Mouse (Mus musculus): ENCODE measurements around the gene Btbd18.
A peak's percentile ranks its signal among the peaks of the same experiment; 100 is the strongest.

Gene Btbd18

GRCm38 (mm10) chr2:84658806-84659205 lies at the start of gene Btbd18:
Btbd18 (plus strand) TSS chr2:84659079.
- DNase-seq (ENCODE audit: low read depth): no peak

DNA sequence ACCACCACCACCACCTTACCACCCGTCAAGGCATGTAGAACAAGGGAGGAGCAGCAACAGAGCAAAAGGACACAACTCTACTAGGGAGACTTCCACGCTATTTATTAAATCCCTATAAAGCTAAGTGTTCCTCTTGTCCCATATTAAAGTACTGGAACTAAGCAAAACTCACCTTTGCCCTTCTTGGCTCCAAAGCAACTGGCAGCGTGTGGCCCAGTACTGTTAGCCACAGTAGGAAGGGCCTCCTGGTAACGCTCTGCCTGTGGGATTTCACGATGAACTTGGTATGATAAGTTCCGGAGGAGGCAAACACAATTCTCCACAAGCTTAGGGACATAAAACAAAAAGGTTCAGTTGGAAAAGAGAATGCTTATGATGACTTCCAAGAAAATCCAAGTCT lies 46.1 kb upstream of the Btbd18 start:
- no peak for DNase-seq (ENCODE audit: low read depth)

DNA sequence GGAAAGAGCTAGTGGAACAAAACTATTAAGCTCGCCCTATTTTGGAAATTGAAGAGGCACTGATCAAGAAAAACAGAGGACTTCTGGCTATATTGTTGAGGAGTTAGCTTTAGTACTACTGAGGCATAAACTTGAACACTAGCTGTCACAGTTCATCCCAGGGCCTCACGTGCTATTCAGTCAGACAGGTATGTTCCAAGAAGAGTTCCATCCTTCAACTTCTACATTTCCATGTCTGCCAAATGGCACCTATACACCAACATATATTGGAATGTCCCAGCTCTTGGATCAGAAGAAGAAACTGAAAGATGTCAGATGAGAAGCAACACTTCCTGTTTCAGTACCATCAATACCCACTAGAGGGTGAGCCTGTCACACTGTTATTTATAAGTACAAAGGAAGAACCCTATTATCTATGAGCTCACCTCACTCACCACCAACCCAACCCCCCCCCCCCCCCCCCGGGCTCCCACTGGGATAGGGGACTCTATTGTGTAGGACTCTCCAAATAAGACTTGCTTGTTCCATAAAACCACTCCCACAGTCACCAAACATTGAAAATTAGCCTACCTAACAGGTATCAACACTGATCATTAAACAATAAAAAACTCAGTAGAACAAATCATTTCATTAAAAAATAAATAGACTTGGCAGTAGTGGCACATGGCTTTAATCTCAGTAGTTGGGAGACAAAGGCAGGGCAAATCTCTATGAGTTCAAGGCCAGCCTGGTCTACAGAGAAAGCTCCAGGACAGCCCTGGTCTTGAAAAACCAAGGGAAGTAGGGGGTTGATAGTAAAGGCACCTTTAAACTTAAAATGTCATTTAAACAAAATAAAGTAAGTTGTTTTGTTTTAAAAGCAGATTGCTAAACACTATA lies 41.0 kb upstream of the Btbd18 start:
- DNase-seq (ENCODE audit: low read depth): peak; percentile 83

GRCm38 (mm10) chr2:84618914-84619313 lies 40.0 kb upstream of the Btbd18 start:
- DNase-seq (ENCODE audit: low read depth): peak; percentile 14

DNA sequence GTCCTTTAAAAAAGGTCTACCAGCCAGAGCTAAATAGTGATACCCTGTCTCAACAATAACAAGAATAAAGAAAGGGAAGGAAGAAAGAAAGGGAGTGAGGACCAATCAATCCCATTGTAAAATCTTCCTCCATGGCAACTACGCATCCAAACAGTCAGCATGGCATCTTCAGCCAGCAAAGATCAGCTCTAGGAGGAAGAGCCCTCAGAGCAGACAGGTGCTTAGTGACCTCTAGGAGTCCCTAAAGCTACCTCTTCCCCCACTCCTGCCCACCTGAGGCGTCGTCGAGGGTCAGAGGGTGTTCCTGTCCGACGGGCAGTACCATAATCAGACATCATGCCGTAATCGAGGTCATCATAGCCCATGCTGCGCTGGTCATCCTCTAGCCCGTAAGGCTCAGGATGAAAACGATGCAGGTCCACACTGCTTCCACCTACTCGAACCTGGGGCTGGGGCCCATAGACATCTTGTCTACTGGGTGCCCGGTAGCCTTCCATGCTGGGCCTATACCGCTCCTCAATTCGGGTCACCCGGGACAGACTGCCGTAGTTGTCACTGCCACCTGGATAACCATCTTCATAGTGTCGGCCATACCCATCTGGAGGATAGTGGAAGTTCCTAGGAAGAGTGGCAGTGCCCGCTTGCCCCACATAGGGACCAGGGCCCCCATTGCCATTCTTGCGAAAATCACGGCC lies 39.1 kb upstream of the Btbd18 start:
- no peak for DNase-seq (ENCODE audit: low read depth)

- DNase-seq (ENCODE audit: low read depth): no peak
Measured at GRCm38 (mm10) chr2:84622668-84623067, 36.2 kb upstream of the Btbd18 start.

- DNase-seq (ENCODE audit: low read depth): no peak
Measured at GRCm38 (mm10) chr2:84623428-84624119, 35.3 kb upstream of the Btbd18 start.

GRCm38 (mm10) chr2:84624201-84624600 lies 34.7 kb upstream of the Btbd18 start:
- no peak for DNase-seq (ENCODE audit: low read depth)

GRCm38 (mm10) chr2:84626366-84626975 lies 32.4 kb upstream of the Btbd18 start:
- no peak for DNase-seq (ENCODE audit: low read depth)

DNA sequence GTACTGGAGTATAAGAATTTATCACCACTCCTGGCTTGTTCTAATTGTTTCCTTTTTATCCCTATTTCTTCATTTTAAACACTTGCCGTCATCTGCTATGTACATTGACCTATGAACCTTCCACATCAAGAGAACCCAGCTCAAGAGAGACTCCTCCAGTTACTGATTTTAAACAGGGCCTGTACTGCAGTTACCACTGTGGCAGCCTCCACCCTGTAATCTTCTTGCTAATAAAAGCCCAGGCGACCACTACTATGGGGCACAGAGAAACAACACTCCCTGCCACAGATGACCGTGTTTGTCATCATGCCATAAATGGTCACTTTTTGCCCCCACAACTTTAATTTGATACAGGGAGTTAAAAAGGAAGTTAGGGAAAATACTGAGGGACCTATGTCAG lies 31.8 kb upstream of the Btbd18 start:
- no peak for DNase-seq (ENCODE audit: low read depth)

- DNase-seq (ENCODE audit: low read depth): no peak
Measured at GRCm38 (mm10) chr2:84632001-84632400, 26.9 kb upstream of the Btbd18 start.

GRCm38 (mm10) chr2:84632999-84633398 lies 25.9 kb upstream of the Btbd18 start:
- DNase-seq (ENCODE audit: low read depth): no peak

DNA sequence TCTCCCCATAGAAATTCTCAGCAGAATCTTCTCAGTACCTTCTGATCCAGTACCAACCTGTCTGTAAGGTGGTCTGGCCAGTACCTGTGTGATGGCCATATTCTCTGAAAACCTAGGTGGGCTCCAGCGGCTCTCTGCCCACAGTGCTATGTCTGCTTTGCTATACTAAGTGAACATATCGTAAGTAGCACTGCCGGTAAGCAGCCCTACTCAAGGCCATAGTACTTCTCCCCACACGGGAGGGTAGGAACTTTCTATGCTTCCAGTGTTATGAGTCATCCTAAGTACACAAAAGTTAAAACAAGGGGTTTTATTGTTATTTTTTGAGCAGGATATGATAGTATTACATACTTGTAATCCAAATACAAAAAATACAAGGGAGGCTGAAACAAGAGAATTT lies 24.9 kb upstream of the Btbd18 start:
- peak; percentile 58 for DNase-seq (ENCODE audit: low read depth)

DNA sequence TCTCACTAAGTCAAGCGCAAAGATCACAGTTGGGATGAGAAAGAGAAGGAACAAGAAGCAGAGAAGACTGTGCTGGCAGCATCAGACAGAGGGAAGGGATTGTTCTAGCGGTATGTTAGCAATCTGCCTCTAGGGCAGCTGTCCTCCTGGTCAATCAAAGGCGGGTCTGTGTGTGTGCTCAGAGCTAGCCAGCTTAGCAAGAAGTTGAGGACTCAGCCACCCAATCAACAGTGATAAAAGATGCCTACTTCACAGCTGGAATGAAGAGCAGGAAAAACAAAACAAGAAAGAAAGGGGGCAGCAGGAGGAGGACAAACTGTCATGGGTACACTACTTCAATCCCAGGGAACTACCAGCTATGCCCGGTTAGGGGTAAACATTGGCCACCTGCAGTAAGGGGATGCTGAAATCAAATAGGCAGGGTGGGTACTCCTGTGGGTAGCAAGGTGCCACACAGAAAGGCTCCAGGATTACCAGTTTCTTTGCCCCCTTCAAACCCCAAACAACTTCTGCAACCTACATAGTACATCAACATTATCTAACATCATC lies 23.9 kb upstream of the Btbd18 start:
- DNase-seq (ENCODE audit: low read depth): peak; percentile 46

- peak; percentile 95 for DNase-seq (ENCODE audit: low read depth)
Measured at GRCm38 (mm10) chr2:84635611-84636010, 23.3 kb upstream of the Btbd18 start.

GRCm38 (mm10) chr2:84636231-84636741 lies 22.6 kb upstream of the Btbd18 start:
- DNase-seq (ENCODE audit: low read depth): peak; percentile 54

GRCm38 (mm10) chr2:84637452-84638165 lies 21.3 kb upstream of the Btbd18 start:
- DNase-seq (ENCODE audit: low read depth): peak; percentile 61

DNA sequence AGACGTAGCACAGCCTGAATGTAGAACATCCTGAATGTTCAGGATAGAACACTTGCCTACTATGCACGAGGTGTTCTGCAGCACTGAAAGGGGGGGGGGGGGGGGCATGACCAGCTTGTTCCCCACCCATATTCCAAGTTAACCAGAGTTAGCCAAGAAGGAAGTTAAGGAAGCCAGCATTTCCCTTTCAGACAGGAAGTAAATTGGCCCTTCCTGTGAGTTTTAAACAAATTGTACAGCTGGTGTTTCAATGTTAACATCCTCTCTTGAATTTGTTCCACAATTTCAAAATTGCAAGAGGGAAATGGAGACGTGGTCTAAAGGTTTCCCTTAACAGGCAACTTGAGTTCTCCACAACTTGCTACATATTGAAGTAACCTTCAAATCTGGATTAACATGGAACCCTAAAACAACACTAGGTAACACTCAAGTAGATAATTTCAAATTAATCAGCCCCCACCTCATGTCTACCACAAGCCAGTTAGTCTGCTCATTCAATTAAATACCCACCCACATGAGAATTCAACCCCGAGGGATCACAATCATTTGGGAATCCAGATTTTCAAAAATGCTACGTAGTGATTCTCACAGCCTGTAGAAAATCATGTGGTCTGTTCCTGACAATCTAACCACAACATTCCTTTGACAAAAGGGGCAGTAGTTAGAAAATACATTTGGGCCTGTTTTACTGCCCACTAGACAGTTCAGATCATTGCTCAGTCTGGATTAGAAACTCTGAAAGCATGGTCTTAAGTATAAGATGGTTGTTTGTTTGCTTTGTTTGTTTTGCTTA lies 20.3 kb upstream of the Btbd18 start:
- peak; percentile 17 for DNase-seq (ENCODE audit: low read depth)

- DNase-seq (ENCODE audit: low read depth): no peak
Measured at GRCm38 (mm10) chr2:84640833-84641232, 18.0 kb upstream of the Btbd18 start.

GRCm38 (mm10) chr2:84646138-84646537 lies 12.7 kb upstream of the Btbd18 start:
- DNase-seq (ENCODE audit: low read depth): no peak
